Mouse (Mus musculus) 3134 (cell line): ENCODE data around the gene Olfr2.
"Not testable (repeated sequence)": the region's sequence is repeated elsewhere in the genome, so short reads cannot be mapped to it uniquely, and the experiment has no call there.

Source experiments
- DNase-seq: peaks from one replicate; pipeline ENCODE4 v3.0.0-alpha.2; 2011; ENCODE audit warnings: low spot score; ENCODE audit not compliant: insufficient read length; ENCODE audit errors: extremely low read depth

The Olfr2 gene

DNA sequence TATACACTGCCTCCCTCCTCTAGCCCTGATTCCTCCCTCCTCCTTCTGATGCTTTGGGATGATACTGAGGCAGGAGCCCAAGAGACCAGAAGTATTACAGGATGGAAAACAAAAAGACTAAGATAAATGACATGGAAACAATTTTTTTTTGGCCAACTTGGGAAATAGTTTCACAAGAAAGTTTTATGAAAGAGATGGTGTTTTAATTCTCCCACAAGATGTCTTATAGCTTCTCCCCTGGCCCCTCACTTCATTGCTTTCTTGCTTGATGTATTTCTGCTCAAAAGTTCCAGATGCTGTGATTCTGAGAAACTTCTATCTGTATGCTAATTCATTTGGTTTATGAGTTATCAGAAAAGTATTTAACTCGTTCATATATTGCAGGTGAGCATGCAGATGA, at the start of gene Olfr2:
Gene Olfr2 (minus strand): TSS at position 101 of the 400 bp plus-strand sequence.
- DNase-seq: no peak

- no peak for DNase-seq
Measured at GRCm38 (mm10) chr7:107047578-107047977, 41.7 kb upstream of the Olfr2 start.

DNA sequence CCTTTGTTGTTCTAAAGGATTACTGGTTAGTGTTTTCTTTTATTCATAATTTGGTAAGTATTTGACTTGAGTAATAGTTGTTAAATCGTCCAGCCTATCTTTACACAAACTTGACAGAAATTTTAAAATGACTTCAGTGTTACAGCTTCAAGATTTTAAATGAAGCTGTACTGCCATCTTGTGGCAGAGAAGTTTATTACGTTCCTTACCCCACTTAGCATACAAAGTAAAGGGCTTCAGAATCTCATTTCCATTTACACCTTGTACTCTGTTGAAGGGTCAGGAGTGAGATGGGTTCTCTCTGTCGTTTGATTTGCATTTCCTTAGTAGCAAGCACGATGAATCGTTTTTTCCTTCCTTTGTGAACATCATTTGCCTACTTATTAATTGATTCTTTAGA, 40.0 kb upstream of the Olfr2 start:
- DNase-seq: no peak

DNA sequence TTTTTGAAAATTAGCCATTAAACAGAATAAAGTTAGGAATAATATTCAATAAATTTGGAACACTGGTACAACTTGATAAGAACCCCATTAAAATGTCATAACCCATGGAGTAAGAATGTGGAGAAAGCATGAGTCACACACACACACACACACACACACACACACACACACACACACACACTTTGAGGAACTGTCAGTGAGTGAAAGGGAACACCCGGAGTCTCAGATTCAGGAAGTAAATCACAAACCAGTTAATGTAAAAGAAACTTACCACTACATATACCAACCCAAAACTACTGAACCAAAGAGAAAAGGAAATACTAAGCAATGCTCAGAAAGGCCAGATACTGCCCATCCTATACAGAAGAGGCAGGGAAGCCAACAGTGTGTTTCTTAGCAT, 38.5 kb upstream of the Olfr2 start:
- DNase-seq: no peak

GRCm38 (mm10) chr7:107043136-107043535, 37.3 kb upstream of the Olfr2 start:
- DNase-seq: no peak

DNA sequence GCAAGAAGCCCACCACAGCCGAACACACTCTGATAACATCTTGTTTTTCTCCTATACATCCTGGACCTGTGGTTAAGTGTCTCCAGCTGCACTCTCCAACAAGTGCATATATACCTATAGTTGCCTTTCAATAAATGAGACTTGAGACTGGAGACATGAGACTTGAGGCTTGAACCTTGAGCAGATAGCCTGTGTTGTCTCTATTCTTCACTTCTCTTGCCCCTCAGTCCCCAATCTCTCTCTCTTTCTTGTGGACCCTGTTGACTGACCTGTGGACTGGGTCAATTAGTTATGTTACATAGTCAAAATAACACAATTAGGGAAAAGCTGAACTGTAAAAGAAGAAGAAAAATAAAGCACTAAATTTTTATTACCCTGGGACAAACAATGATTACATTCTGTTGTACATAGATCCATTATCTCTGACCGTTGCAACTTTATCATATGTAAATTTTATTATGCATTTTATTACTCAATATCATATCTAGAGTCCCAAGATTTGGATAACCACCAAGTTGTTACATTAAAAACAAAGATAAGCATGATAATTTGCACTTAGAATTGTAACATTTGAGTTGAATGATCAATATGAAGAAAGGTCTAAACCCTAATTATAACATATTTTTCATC, 34.2 kb upstream of the Olfr2 start:
- DNase-seq: no peak

- no peak for DNase-seq
Measured at GRCm38 (mm10) chr7:107030874-107031273, 25.0 kb upstream of the Olfr2 start, which contains the start of gene Olfr713. Olfr713 (plus strand) TSS chr7:107031174.

DNA sequence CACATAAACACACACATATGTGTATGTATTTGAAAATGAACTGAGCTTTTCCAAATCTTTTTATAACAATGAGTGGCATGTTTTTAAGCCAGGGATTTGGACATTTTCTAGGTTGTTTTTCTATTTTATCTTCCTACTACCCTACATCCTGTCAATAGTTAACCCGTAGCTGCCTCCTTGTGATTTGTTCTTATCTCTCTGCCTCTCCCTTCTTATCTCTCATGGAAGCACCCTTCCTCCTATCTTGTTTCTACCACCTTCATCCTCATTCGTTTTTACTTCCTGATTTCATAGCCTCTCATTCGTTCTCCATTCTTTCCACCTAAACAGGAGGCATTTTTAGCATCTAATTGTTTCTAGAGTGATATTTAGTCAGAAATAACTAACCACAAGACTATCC, 1.7 kb downstream of the Olfr2 start:
- DNase-seq: no peak

DNA sequence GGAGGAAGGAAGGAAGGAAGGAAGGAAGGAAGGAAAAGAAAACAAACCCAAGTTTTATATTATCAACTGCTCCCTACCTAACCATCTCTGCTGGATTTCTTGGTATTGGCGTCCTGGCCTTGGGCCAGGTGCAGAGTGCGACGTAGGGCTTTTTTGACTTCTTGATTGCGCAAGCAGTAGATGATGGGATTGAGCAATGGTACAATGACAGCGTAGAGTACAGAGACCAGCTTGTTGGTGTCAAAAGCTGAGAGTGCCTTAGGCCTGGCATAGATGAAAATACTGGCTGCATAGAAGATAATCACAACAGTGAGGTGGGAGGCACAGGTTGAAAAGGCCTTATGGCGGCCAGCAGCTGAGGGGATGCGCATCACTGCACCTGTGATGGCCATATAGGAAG, 5.1 kb downstream of the Olfr2 start:
- DNase-seq: no peak

GRCm38 (mm10) chr7:106985236-106985635, 20.6 kb downstream of the Olfr2 start:
- DNase-seq: no peak

GRCm38 (mm10) chr7:106975353-106975752, 30.5 kb downstream of the Olfr2 start, which contains the start of gene Olfr711:
Olfr711 (minus strand) TSS chr7:106975453.
- DNase-seq: no peak

GRCm38 (mm10) chr7:106967503-106967902, 38.4 kb downstream of the Olfr2 start:
- not testable (repeated sequence) for DNase-seq

DNA sequence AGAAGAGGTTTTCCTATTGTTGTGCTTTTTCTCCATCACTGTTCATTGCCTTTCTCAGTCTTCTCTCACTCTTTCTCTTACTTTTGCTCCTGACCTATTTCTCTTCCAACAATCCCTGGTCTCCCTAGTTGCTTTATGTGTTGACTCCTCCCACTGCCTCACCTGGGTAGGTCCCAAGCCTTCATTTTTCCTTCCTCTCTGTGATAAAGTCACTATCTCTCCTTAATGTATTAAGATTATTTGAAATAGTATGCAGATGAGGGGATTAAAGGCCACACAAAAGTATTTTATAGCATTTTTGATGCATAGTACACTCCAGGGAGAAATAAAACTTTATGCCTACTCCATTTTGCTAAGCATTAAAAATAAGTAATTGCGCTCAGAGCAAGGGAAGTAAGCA, 42.0 kb downstream of the Olfr2 start, which contains the start of gene Olfr6:
Gene Olfr6 (minus strand): TSS at position 101 of the 400 bp plus-strand sequence.
- no peak for DNase-seq

- DNase-seq: no peak
Measured at GRCm38 (mm10) chr7:106948212-106948611, 57.7 kb downstream of the Olfr2 start, which contains the start of gene Olfr710. Olfr710 (minus strand) TSS chr7:106948312.
